Mouse (Mus musculus): ENCODE results near the gene Fmnl3. TPM values are rescaled to one million over a fixed set of nuclear protein-coding genes. Genes with fewer than 3 reads are reported as not detected.
A peak's percentile ranks its signal among the peaks of the same experiment; 100 is the strongest.

Fmnl3 gene
- 10 to 100 TPM; 14.6 to 18.1 TPM for total RNA-seq (2021)
- polyA plus RNA-seq (2012; rRNA removed): 18.6 and 29.3 TPM in 2 replicates
- long read RNA-seq, full-length matches to known transcripts: 9 of 14 reads
- long read RNA-seq, partial matches to known transcripts: 3 of 14 reads
- long read RNA-seq, other reads (novel, unspliced or antisense): 2 of 14 reads

DNA sequence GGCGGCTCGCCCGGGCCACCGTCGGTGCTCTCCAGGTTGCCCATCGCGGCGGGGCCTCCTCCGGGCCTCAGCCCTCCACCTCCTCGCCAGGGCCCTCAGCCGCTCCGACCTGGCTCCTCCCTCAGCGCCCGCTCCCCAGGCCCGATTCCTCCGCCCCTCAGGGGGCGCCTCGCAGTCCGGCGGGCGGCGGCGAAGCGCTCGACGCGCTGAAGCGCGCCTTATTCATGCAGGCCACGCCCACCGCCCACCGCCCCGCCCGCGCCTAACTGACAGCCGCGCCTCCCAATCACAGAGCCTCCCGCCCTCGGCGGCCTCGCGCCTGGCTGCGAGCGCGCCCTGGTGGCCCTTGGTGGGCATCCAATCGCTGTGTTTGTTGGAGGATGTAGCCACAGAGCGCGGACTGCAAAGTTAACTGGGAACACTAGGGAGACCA, at the start of gene Fmnl3:
Fmnl3 (minus strand) TSS at position 224 of the 433 bp plus-strand sequence.
- intact Hi-C loops (cut with DNase I): loop anchor here (1.0 to 2.0 kb wide), 2 partner anchors 43 to 53 kb away; no protein-coding TSS in a partner anchor
- peaks cover 4% of the 10 kb centered on the region for H3K4me1 ChIP-seq (ENCODE audit: control insufficient read depth, insufficient read depth, low read length)
- under 1% methylated on average over 40 of the region's 48 CpGs for WGBS
- H3K9ac ChIP-seq (ENCODE audit: low read depth, low read length): peak within 1 kb of the TSS; percentile 94
- peak within 1 kb of the TSS; percentile 61 for H3K4me3 ChIP-seq
- TF ChIP-seq CTCF (IDR thresholded peaks at IDR 0.05): peak; percentile 90
- TF ChIP-seq POLR2A (IDR thresholded peaks at IDR 0.05; ENCODE audit: insufficient read depth, low read depth, low read length): peak; percentile 71
- peak; percentile 81; the same call in 1 of the 2 replicates for TF ChIP-seq EP300 (IDR thresholded peaks at IDR 0.05; ENCODE audit: insufficient read depth, low read depth, low read length)
- peaks cover 2% of the 10 kb centered on the region; the same call in 1 of the 2 replicates for H3K36me3 ChIP-seq (ENCODE audit: control insufficient read depth, insufficient read depth, low read length)
- no peaks in the 10 kb centered on the region; the same call in 1 of the 2 replicates for H3K79me2 ChIP-seq (replicated peaks; ENCODE audit: control insufficient read depth, insufficient read depth, low read length)
- DNase-seq: peak; percentile 95 to 100
- H3K27ac ChIP-seq: peak within 1 kb of the TSS; percentile 97
- H3K27me3 ChIP-seq (ENCODE audit: control insufficient read depth, insufficient read depth, low read length): no peaks in the 10 kb centered on the region

DNA sequence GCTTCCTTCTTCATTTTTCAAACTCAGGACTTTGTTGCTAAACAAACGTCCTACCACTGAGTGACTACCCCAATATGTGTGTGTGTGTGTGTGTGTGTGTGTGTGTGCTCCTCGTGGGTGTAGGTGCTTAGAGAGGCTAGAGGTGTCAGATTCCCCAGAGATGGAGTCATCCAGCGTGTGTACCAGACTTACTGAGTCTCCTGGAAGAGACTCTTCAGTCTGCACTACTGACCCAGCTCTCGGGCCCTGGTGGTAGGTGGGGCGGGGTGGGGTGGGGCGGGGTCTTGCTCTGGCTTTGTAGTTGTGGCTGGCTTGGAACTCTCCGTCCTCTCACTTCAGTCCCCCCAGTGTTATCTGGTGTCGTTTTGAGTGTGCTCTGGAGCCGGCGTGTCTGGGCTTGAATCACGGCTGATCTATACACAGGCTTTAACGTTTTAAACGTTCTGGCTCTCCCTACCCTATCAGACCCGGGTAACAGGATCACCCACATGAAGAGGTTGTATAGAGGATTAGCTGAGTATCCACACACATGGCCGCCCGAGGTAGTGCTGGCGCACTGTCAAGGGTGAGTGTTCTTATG, 47.5 kb upstream of the Fmnl3 start:
- intact Hi-C loops (cut with DNase I): no loop called here
- 38% methylated on average over 17 of the region's 17 CpGs for WGBS
- Histone ChIP-seq H3K4me1 (ENCODE audit: control insufficient read depth, insufficient read depth, low read length) (peaks cover 10% of the 10 kb centered on the region), H3K36me3 (ENCODE audit: control insufficient read depth, insufficient read depth, low read length) (no peaks in the 10 kb centered on the region), H3K27me3 (ENCODE audit: control insufficient read depth, insufficient read depth, low read length) (no peaks in the 10 kb centered on the region), H3K9ac (ENCODE audit: low read depth, low read length) (no peak overlapping the region), H3K4me3 (no peak overlapping the region), H3K79me2 (replicated peaks; ENCODE audit: control insufficient read depth, insufficient read depth, low read length) (no peaks in the 10 kb centered on the region), H3K27ac (no peak overlapping the region)
- TF ChIP-seq POLR2A (IDR thresholded peaks at IDR 0.05; ENCODE audit: insufficient read depth, low read depth, low read length) (no peak), EP300 (IDR thresholded peaks at IDR 0.05; ENCODE audit: insufficient read depth, low read depth, low read length) (no peak), CTCF (IDR thresholded peaks at IDR 0.05) (no peak)
- DNase-seq: no peak

DNA sequence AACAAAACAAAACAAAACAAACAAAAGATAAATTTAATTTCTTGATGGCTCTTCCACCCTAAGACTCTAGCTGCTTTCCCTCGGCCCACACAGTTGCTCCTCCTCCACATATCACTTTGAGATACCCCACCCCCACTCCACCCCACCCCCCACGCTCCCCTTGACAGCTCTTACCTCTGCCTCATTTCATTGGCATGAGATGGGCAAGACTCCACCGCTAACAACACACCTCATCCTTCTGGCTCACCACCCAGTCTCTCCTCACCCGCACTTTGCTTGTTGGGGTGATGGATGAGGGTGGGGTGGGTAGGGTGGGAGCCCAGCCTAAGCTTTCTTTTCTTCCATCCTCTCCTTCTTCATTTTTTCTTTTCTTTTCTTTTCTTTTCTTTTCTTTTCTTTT, 46.7 kb upstream of the Fmnl3 start:
- peaks cover 10% of the 10 kb centered on the region for H3K4me1 ChIP-seq (ENCODE audit: control insufficient read depth, insufficient read depth, low read length)
- intact Hi-C loops (cut with DNase I): loop anchor here (1.0 kb wide), 1 partner anchor 54 kb away; no protein-coding TSS in a partner anchor
- no peaks in the 10 kb centered on the region for H3K79me2 ChIP-seq (replicated peaks; ENCODE audit: control insufficient read depth, insufficient read depth, low read length)
- H3K27ac ChIP-seq: peak overlapping the region; percentile 28; the same call in 1 of the 2 replicates
- no peak for DNase-seq
- no peaks in the 10 kb centered on the region for H3K27me3 ChIP-seq (ENCODE audit: control insufficient read depth, insufficient read depth, low read length)
- TF ChIP-seq POLR2A (IDR thresholded peaks at IDR 0.05; ENCODE audit: insufficient read depth, low read depth, low read length) (no peak), EP300 (IDR thresholded peaks at IDR 0.05; ENCODE audit: insufficient read depth, low read depth, low read length) (no peak), CTCF (IDR thresholded peaks at IDR 0.05) (no peak)
- H3K36me3 ChIP-seq (ENCODE audit: control insufficient read depth, insufficient read depth, low read length): no peaks in the 10 kb centered on the region
- no peak overlapping the region for H3K4me3 ChIP-seq
- H3K9ac ChIP-seq (ENCODE audit: low read depth, low read length): no peak overlapping the region
- 20% methylated on average over 4 of the region's 4 CpGs for WGBS

DNA sequence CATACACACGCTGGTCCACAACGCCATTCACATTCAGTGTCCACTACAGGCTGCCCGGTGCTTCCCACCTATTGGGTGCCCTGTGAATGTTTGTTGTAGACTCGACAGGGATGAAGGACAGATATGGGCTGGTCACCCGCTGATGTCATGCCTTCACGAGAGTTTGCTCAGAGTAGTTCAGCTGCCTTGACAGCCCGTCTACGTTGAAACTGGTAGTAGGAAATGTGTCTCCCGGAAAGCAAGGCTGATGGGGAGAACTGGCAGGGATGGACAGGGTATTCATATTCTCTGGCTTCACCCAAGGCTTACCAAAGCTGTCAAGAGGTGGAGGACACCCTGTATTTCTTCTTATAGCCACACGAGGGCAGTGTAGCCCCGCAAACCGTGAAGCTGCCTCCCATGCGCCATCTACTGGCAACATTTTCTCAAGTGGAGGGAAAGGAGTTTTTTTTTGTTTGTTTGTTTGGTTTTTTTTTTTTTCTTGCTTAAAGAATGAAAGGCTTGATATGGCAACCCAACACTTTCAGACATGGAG, 46.1 kb upstream of the Fmnl3 start:
- Histone ChIP-seq H3K36me3 (ENCODE audit: control insufficient read depth, insufficient read depth, low read length) (no peaks in the 10 kb centered on the region), H3K4me1 (ENCODE audit: control insufficient read depth, insufficient read depth, low read length) (peaks cover 8% of the 10 kb centered on the region), H3K27ac (peak overlapping the region; percentile 28; the same call in 1 of the 2 replicates), H3K4me3 (no peak overlapping the region), H3K79me2 (replicated peaks; ENCODE audit: control insufficient read depth, insufficient read depth, low read length) (no peaks in the 10 kb centered on the region), H3K27me3 (ENCODE audit: control insufficient read depth, insufficient read depth, low read length) (no peaks in the 10 kb centered on the region), H3K9ac (ENCODE audit: low read depth, low read length) (no peak overlapping the region)
- 11% methylated on average over 13 of the region's 13 CpGs for WGBS
- intact Hi-C loops (cut with DNase I): loop anchor here (1.0 kb wide), 1 partner anchor 55 kb away; no protein-coding TSS in a partner anchor
- peak; percentile 77 to 79 for DNase-seq
- TF ChIP-seq CTCF (IDR thresholded peaks at IDR 0.05) (peak; percentile 99; the same call in 1 of the 2 replicates), POLR2A (IDR thresholded peaks at IDR 0.05; ENCODE audit: insufficient read depth, low read depth, low read length) (no peak), EP300 (IDR thresholded peaks at IDR 0.05; ENCODE audit: insufficient read depth, low read depth, low read length) (peak; percentile 100)

DNA sequence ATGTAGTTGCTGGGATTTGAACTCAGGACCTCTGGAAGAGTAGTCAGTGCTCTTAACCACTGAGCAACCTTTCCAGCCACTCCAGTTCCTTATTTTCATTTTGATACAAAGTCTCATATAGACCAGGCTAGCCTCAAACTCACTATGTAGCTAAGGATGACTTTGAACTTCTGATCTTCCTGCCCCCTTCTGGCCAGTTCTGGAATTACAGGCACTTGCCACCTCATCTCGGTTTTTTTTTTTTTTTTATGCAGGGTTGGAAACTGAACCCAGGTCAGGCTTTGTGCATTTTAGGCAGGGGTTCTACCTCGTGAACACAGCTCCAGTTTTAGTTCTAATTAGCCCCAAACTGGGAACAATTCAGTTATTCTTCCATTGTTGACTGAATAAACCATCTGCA, 45.5 kb upstream of the Fmnl3 start:
- H3K27me3 ChIP-seq (ENCODE audit: control insufficient read depth, insufficient read depth, low read length): no peaks in the 10 kb centered on the region
- H3K79me2 ChIP-seq (replicated peaks; ENCODE audit: control insufficient read depth, insufficient read depth, low read length): no peaks in the 10 kb centered on the region
- H3K27ac ChIP-seq: no peak overlapping the region
- H3K9ac ChIP-seq (ENCODE audit: low read depth, low read length): no peak overlapping the region
- no peaks in the 10 kb centered on the region for H3K36me3 ChIP-seq (ENCODE audit: control insufficient read depth, insufficient read depth, low read length)
- H3K4me1 ChIP-seq (ENCODE audit: control insufficient read depth, insufficient read depth, low read length): peaks cover 3% of the 10 kb centered on the region
- TF ChIP-seq EP300 (IDR thresholded peaks at IDR 0.05; ENCODE audit: insufficient read depth, low read depth, low read length): no peak
- peak; percentile 84 for TF ChIP-seq CTCF (IDR thresholded peaks at IDR 0.05)
- no peak overlapping the region for H3K4me3 ChIP-seq
- intact Hi-C loops (cut with DNase I): loop anchor here (1.0 kb wide), 1 partner anchor 56 kb away; no protein-coding TSS in a partner anchor
- peak; percentile 43 to 67 for DNase-seq
- 14% methylated on average over 2 of the region's 2 CpGs for WGBS

DNA sequence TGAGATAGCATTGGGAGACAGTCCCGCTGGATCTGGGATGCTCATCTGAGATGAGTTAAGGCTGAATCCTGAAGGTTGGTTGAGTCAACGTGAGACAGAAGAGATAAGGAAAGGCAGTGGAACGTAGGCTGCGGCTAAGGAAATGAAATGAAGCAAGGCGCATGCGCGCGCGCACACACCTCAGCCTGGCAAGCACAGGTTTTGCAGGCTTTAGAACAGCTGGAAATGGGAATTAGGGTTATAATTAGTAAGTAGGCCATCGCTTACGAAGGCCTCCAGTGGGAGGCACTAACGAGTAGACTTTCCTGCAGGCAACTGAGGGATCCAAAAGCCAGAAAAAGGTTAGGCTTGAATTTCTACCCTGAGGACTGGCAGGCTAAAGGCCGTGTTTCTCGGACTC, 41.5 kb upstream of the Fmnl3 start:
- no peak for TF ChIP-seq POLR2A (IDR thresholded peaks at IDR 0.05; ENCODE audit: insufficient read depth, low read depth, low read length)
- TF ChIP-seq CTCF (IDR thresholded peaks at IDR 0.05): peak; percentile 40
- no peak for TF ChIP-seq EP300 (IDR thresholded peaks at IDR 0.05; ENCODE audit: insufficient read depth, low read depth, low read length)
- peak in 1 of 2 experiments; percentile 20 for DNase-seq
- intact Hi-C loops (cut with DNase I): no loop called here
- Histone ChIP-seq H3K27me3 (ENCODE audit: control insufficient read depth, insufficient read depth, low read length) (no peaks in the 10 kb centered on the region), H3K36me3 (ENCODE audit: control insufficient read depth, insufficient read depth, low read length) (no peaks in the 10 kb centered on the region), H3K4me1 (ENCODE audit: control insufficient read depth, insufficient read depth, low read length) (peaks cover 3% of the 10 kb centered on the region), H3K27ac (no peak overlapping the region), H3K4me3 (no peak overlapping the region), H3K79me2 (replicated peaks; ENCODE audit: control insufficient read depth, insufficient read depth, low read length) (no peaks in the 10 kb centered on the region), H3K9ac (ENCODE audit: low read depth, low read length) (no peak overlapping the region)
- WGBS: 34% methylated on average over 14 of the region's 14 CpGs

Data from heart, adult 2 months (tissue).